Mouse (Mus musculus): ENCODE measurements at regions not wholly inside any gene's neighbourhood (a gene's known extent, or its start where the extent isn't known, plus 50 kb on each side); places are given as distances from the start of the nearest gene placed in this dataset.

- no peak for TF ChIP-seq CTCF (IDR thresholded peaks at IDR 0.05; ENCODE audit: insufficient read depth, low read length)
- no peak for TF ChIP-seq POLR2A (IDR thresholded peaks at IDR 0.05; ENCODE audit: borderline replicate concordance, extremely low read depth, low read depth, low read length)
These were observed 97.3 kb upstream of the Abca1 start for GRCm38 (mm10) chr4:53256996-53257395.
